Mouse (Mus musculus) lung, embryonic 16.5 days (tissue): ENCODE data around the gene Ano9. TPM values are rescaled to one million over a fixed set of nuclear protein-coding genes. Genes with fewer than 3 reads are reported as not detected.

Experiments
- ATAC-seq: fragments of 200-750 bp; cut with Nextera tagmentation; 2 replicates; pipeline ENCODE4 v1.8.0; 2017; ENCODE audit warnings: low read depth, mild to moderate bottlenecking, moderate library complexity
- H3K27ac ChIP-seq: fragments of 300-500 bp; sonication (generic); 2 replicates; pipeline ENCODE4 v1.5.1; 2014; ENCODE audit warnings: mild to moderate bottlenecking, control low read depth, low read length
- H3K27me3 ChIP-seq: fragments of 300-500 bp; sonication (generic); 2 replicates; pipeline ENCODE4 v1.6.1; 2014; ENCODE audit warnings: low read depth, low read length, mixed read lengths; ENCODE audit not compliant: control insufficient read depth, insufficient read depth
- H3K36me3 ChIP-seq: fragments of 300-500 bp; sonication (generic); 2 replicates; pipeline ENCODE4 v1.6.1; 2014; ENCODE audit warnings: low read length; ENCODE audit not compliant: control insufficient read depth, insufficient read depth
- H3K4me1 ChIP-seq: fragments of 300-500 bp; sonication (generic); replicated peaks from 2 replicates; pipeline ENCODE4 v1.6.1; 2014; ENCODE audit warnings: low read length, mixed read lengths; ENCODE audit not compliant: control insufficient read depth, insufficient read depth
- H3K4me2 ChIP-seq: fragments of 300-500 bp; sonication (generic); 2 replicates; pipeline ENCODE4 v1.6.1; 2014; ENCODE audit warnings: low read depth, low read length, control low read depth
- H3K4me3 ChIP-seq: fragments of 300-500 bp; sonication (generic); 2 replicates; pipeline ENCODE4 v1.5.1; 2014; ENCODE audit warnings: mild to moderate bottlenecking, low read length, control low read depth
- H3K9ac ChIP-seq: fragments of 300-500 bp; sonication (generic); 2 replicates; pipeline ENCODE4 v1.6.1; 2014; ENCODE audit warnings: low read length, control low read depth
- H3K9me3 ChIP-seq: fragments of 300-500 bp; sonication (generic); 2 replicates; pipeline ENCODE4 v1.6.1; 2016; ENCODE audit warnings: low read length; ENCODE audit not compliant: control insufficient read depth
- WGBS: fragments of 180-500 bp; shearing (Covaris S2); extraction: QIAGEN DNeasy Blood & Tissue Kit; methylation state at CpG from one replicate; pipeline ENCODE4 v1.1.7; 2014; 5-methylcytosine and 5-hydroxymethylcytosine counted together
- polyA plus RNA-seq: library from polyadenylated mRNA; unstranded; fragments of >200 nt; fragmentation: Nextera tagmentation; extraction: Ambion mirVana; gene quantifications from 2 replicates; pipeline ENCODE4 v1.2.1, GENCODE M21; 2015

The Ano9 gene
- polyA plus RNA-seq, 1 experiment from 2014 or later, result 6.7 TPM

- Histone ChIP-seq H3K27ac (no peak overlapping the region), H3K4me1 (peaks cover 12% of the 10 kb centered on the region), H3K27me3 (peaks cover 5% of the 10 kb centered on the region), H3K4me2 (no peak overlapping the region), H3K36me3 (no peaks in the 10 kb centered on the region), H3K9me3 (no peaks in the 10 kb centered on the region), H3K4me3 (no peak overlapping the region), H3K9ac (no peak overlapping the region)
- WGBS, result 76% methylated on average over 6 of the region's 6 CpGs
- ATAC-seq, result no peak
Observed at GRCm38 (mm10) chr7:141093950-141094349, 23.7 kb downstream of the Ano9 start.

GRCm38 (mm10) chr7:141092051-141092735, 25.4 kb downstream of the Ano9 start:
- H3K9me3 ChIP-seq, result no peaks in the 10 kb centered on the region
- H3K4me3 ChIP-seq, result peak overlapping the region; percentile 30
- H3K36me3 ChIP-seq, result no peaks in the 10 kb centered on the region
- no peak overlapping the region for H3K27ac ChIP-seq
- peaks cover 12% of the 10 kb centered on the region for H3K4me1 ChIP-seq
- peak overlapping the region; percentile 56 for H3K4me2 ChIP-seq
- peak; percentile 87 for ATAC-seq
- H3K27me3 ChIP-seq, result peaks cover 20% of the 10 kb centered on the region
- H3K9ac ChIP-seq, result peak overlapping the region; percentile 28
- 3% methylated on average over 37 of the region's 37 CpGs for WGBS

GRCm38 (mm10) chr7:141090228-141090627, 27.4 kb downstream of the Ano9 start:
- Histone ChIP-seq H3K4me1 (peaks cover 8% of the 10 kb centered on the region), H3K36me3 (no peaks in the 10 kb centered on the region), H3K27ac (no peak overlapping the region), H3K4me2 (no peak overlapping the region), H3K27me3 (peaks cover 22% of the 10 kb centered on the region), H3K9ac (no peak overlapping the region), H3K9me3 (no peaks in the 10 kb centered on the region), H3K4me3 (no peak overlapping the region)
- WGBS, result 73% methylated on average over 8 of the region's 8 CpGs
- no peak for ATAC-seq

GRCm38 (mm10) chr7:141088473-141088872, 29.1 kb downstream of the Ano9 start:
- Histone ChIP-seq H3K9ac (no peak overlapping the region), H3K4me3 (no peak overlapping the region), H3K4me2 (no peak overlapping the region), H3K9me3 (no peaks in the 10 kb centered on the region), H3K4me1 (peaks cover 8% of the 10 kb centered on the region), H3K27ac (no peak overlapping the region), H3K36me3 (no peaks in the 10 kb centered on the region), H3K27me3 (peaks cover 22% of the 10 kb centered on the region)
- WGBS, result 7% methylated on average over 18 of the region's 18 CpGs
- no peak for ATAC-seq

- WGBS, result 19% methylated on average over 8 of the region's 8 CpGs
- H3K4me2 ChIP-seq, result no peak overlapping the region
- ATAC-seq, result no peak
Observed at GRCm38 (mm10) chr7:141087894-141088293, 29.7 kb downstream of the Ano9 start.

GRCm38 (mm10) chr7:141079481-141080449, 37.8 kb downstream of the Ano9 start:
- H3K4me2 ChIP-seq, result peak overlapping the region; percentile 41
- peak; percentile 89 for ATAC-seq
- H3K27ac ChIP-seq, result peak overlapping the region; percentile 68

More at GRCm38 (mm10) chr7:141087894-141088293, 29.7 kb downstream of the Ano9 start:
- Histone ChIP-seq H3K4me3 (no peak overlapping the region), H3K27ac (no peak overlapping the region), H3K9ac (no peak overlapping the region), H3K36me3 (no peaks in the 10 kb centered on the region), H3K27me3 (peaks cover 22% of the 10 kb centered on the region), H3K4me1 (peaks cover 8% of the 10 kb centered on the region), H3K9me3 (no peaks in the 10 kb centered on the region)

GRCm38 (mm10) chr7:141078876-141079275, 38.7 kb downstream of the Ano9 start:
- H3K9me3 ChIP-seq, result no peaks in the 10 kb centered on the region
- H3K36me3 ChIP-seq, result no peaks in the 10 kb centered on the region
- no peaks in the 10 kb centered on the region for H3K27me3 ChIP-seq
- peaks cover 3% of the 10 kb centered on the region; the same call in 1 of the 2 replicates for H3K4me1 ChIP-seq
- H3K4me2 ChIP-seq, result no peak overlapping the region
- no peak overlapping the region; the same call in 1 of the 2 replicates for H3K27ac ChIP-seq
- no peak for ATAC-seq
- 78% methylated on average over 4 of the region's 4 CpGs for WGBS
- no peak overlapping the region for H3K4me3 ChIP-seq
- no peak overlapping the region for H3K9ac ChIP-seq

More at GRCm38 (mm10) chr7:141079481-141080449, 37.8 kb downstream of the Ano9 start:
- Histone ChIP-seq H3K9ac (peak overlapping the region; percentile 65), H3K27me3 (no peaks in the 10 kb centered on the region), H3K4me3 (peak overlapping the region; percentile 46), H3K9me3 (no peaks in the 10 kb centered on the region), H3K36me3 (no peaks in the 10 kb centered on the region), H3K4me1 (peaks cover 3% of the 10 kb centered on the region; the same call in 1 of the 2 replicates)
- 21% methylated on average over 32 of the region's 34 CpGs for WGBS

- H3K4me2 ChIP-seq, result no peak within 1 kb of the TSS
- H3K4me3 ChIP-seq, result no peak within 1 kb of the TSS
- H3K36me3 ChIP-seq, result no peaks in the 10 kb centered on the region
- 85% methylated on average over 15 of the region's 15 CpGs for WGBS
- H3K27me3 ChIP-seq, result no peaks in the 10 kb centered on the region
- no peak within 1 kb of the TSS for H3K27ac ChIP-seq
- H3K4me1 ChIP-seq, result peaks cover 3% of the 10 kb centered on the region; the same call in 1 of the 2 replicates
- H3K9ac ChIP-seq, result no peak within 1 kb of the TSS
- H3K9me3 ChIP-seq, result no peaks in the 10 kb centered on the region
- ATAC-seq, result no peak
Observed at GRCm38 (mm10) chr7:141077841-141078240, 39.8 kb downstream of the Ano9 start, which contains the start of gene Pkp3. Gene Pkp3 (plus strand): TSS chr7:141078218.

GRCm38 (mm10) chr7:141073782-141074181, 43.8 kb downstream of the Ano9 start:
- H3K9me3 ChIP-seq, result no peaks in the 10 kb centered on the region
- no peak overlapping the region for H3K27ac ChIP-seq
- WGBS, result 57% methylated on average over 4 of the region's 4 CpGs
- no peak for ATAC-seq
- no peak overlapping the region for H3K4me2 ChIP-seq
- H3K36me3 ChIP-seq, result no peaks in the 10 kb centered on the region
- H3K9ac ChIP-seq, result no peak overlapping the region
- H3K27me3 ChIP-seq, result peaks cover 26% of the 10 kb centered on the region
- H3K4me3 ChIP-seq, result no peak overlapping the region
- peaks cover 5% of the 10 kb centered on the region; the same call in 1 of the 2 replicates for H3K4me1 ChIP-seq
